Mouse (Mus musculus): ENCODE measurements at regions not wholly inside any gene's neighbourhood (a gene's known extent, or its start where the extent isn't known, plus 50 kb on each side); places are given as distances from the start of the nearest gene placed in this dataset.

GRCm38 (mm10) chr2:46218336-46218957 is 1101.3 kb upstream of the Zeb2 start:
- Histone ChIP-seq H3K4me1 (no peaks in the 10 kb centered on the region), H3K4me3 (no peak overlapping the region), H3K9me3 (no peaks in the 10 kb centered on the region), H3K36me3 (no peaks in the 10 kb centered on the region), H3K4me2 (replicated peaks) (no peak overlapping the region), H3K27ac (no peak overlapping the region), H3K9ac (no peak overlapping the region), H3K27me3 (no peaks in the 10 kb centered on the region)
- WGBS, result 90% methylated on average over 7 of the region's 7 CpGs
- ATAC-seq (ENCODE audit: low FRiP score, low read depth), result no peak

DNA sequence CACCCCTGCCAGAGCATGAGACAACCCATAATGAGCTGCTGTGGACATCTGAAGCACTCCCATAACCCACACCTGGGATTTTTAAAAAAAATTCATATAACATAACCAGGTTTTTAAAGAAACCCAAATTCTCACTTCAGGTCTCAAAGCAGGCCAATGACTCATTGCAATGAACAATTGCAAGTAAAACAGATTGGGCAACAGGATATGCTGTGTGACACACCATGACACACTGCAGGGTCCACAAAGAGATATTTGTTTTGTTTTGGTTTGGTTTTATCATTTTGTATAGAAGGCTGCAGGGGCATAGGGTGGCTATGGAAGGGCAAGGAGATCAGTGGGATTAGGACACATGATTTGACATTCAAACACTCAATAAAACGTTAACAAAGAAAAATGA is 1082.1 kb upstream of the Zeb2 start:
- Histone ChIP-seq H3K36me3 (no peaks in the 10 kb centered on the region), H3K9me3 (no peaks in the 10 kb centered on the region), H3K4me2 (replicated peaks) (no peak overlapping the region), H3K27ac (no peak overlapping the region), H3K9ac (no peak overlapping the region), H3K27me3 (no peaks in the 10 kb centered on the region), H3K4me3 (no peak overlapping the region), H3K4me1 (no peaks in the 10 kb centered on the region)
- 66% methylated on average over 1 of the region's 1 CpGs for WGBS
- ATAC-seq (ENCODE audit: low FRiP score, low read depth), result no peak

GRCm38 (mm10) chr2:46187265-46187888 is 1070.2 kb upstream of the Zeb2 start:
- Histone ChIP-seq H3K27me3 (no peaks in the 10 kb centered on the region), H3K36me3 (no peaks in the 10 kb centered on the region), H3K4me3 (no peak overlapping the region), H3K9ac (no peak overlapping the region), H3K4me1 (peaks cover 17% of the 10 kb centered on the region), H3K9me3 (no peaks in the 10 kb centered on the region), H3K27ac (no peak overlapping the region), H3K4me2 (replicated peaks) (no peak overlapping the region)
- ATAC-seq (ENCODE audit: low FRiP score, low read depth), result peak; percentile 78

- Histone ChIP-seq H3K9me3 (no peaks in the 10 kb centered on the region), H3K27me3 (no peaks in the 10 kb centered on the region), H3K4me3 (no peak overlapping the region), H3K4me2 (replicated peaks) (no peak overlapping the region), H3K36me3 (no peaks in the 10 kb centered on the region), H3K9ac (no peak overlapping the region), H3K4me1 (peaks cover 17% of the 10 kb centered on the region), H3K27ac (no peak overlapping the region)
- 15% methylated on average over 2 of the region's 2 CpGs for WGBS
- ATAC-seq (ENCODE audit: low FRiP score, low read depth), result 0 out of 2 replicates have a peak, but pooled peaks have one; percentile 28
These were observed 1066.0 kb upstream of the Zeb2 start for GRCm38 (mm10) chr2:46183241-46183640.

DNA sequence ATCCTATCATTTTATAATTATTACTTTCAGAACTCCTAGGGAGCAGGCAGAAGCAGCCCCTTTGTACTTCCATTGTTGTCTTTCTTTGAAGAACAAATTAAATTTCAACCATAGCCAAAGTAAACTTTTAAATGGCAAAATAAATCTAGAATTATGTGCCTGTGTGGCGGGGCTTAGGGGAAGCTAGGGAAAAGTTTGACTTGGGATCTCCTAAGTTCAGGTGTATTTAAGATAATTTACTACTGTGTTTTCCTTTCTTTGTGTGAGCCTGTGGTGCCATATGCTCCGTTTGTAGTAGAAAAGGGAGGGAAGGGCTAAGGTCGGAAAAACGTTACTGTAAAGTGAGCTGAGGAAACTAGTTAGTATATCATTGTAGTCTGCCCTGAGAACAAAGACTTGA is 1062.5 kb upstream of the Zeb2 start:
- H3K36me3 ChIP-seq, result no peaks in the 10 kb centered on the region
- H3K27ac ChIP-seq, result no peak overlapping the region
- 25% methylated on average over 4 of the region's 4 CpGs for WGBS
- H3K4me1 ChIP-seq, result peaks cover 9% of the 10 kb centered on the region; the same call in 1 of the 2 replicates
- no peak overlapping the region for H3K4me3 ChIP-seq
- H3K9me3 ChIP-seq, result no peaks in the 10 kb centered on the region
- no peak overlapping the region for H3K4me2 ChIP-seq (replicated peaks)
- H3K9ac ChIP-seq, result no peak overlapping the region
- H3K27me3 ChIP-seq, result no peaks in the 10 kb centered on the region
- no peak for ATAC-seq (ENCODE audit: low FRiP score, low read depth)

- Histone ChIP-seq H3K9me3 (no peaks in the 10 kb centered on the region), H3K36me3 (no peaks in the 10 kb centered on the region), H3K27me3 (no peaks in the 10 kb centered on the region), H3K27ac (no peak overlapping the region), H3K4me1 (no peaks in the 10 kb centered on the region), H3K4me2 (replicated peaks) (no peak overlapping the region), H3K9ac (no peak overlapping the region), H3K4me3 (no peak overlapping the region)
- no peak for ATAC-seq (ENCODE audit: low FRiP score, low read depth)
- 52% methylated on average over 1 of the region's 1 CpGs for WGBS
These were observed 1051.3 kb upstream of the Zeb2 start for GRCm38 (mm10) chr2:46168488-46168887.

DNA sequence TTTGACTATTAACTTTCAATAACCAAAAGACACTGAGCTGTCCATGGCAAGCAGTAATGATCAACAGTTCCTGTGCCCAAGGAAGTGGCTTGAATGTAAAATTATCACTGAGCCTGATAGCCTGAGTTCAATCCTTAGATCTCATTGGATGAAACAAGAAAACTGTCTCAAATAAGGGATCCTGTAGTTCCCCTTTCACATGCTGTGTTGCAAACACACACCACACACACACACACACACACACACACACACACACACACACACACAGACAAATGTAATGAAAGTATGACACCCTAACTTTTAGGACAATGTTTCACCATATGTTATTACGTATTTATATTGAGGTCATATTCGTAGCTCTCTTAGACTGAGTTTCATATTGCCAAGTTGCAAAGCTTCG is 1032.7 kb upstream of the Zeb2 start:
- no peak for ATAC-seq (ENCODE audit: low FRiP score, low read depth)
- no peaks in the 10 kb centered on the region for H3K27me3 ChIP-seq
- H3K27ac ChIP-seq, result no peak overlapping the region
- no peaks in the 10 kb centered on the region for H3K4me1 ChIP-seq
- no peak overlapping the region for H3K4me2 ChIP-seq (replicated peaks)
- no peak overlapping the region for H3K4me3 ChIP-seq
- no peaks in the 10 kb centered on the region for H3K9me3 ChIP-seq
- H3K36me3 ChIP-seq, result no peaks in the 10 kb centered on the region
- H3K9ac ChIP-seq, result no peak overlapping the region
- 91% methylated on average over 3 of the region's 3 CpGs for WGBS

GRCm38 (mm10) chr2:46119871-46120270 is 1002.7 kb upstream of the Zeb2 start:
- H3K4me2 ChIP-seq (replicated peaks), result no peak overlapping the region
- no peak overlapping the region for H3K4me3 ChIP-seq
- H3K9me3 ChIP-seq, result no peaks in the 10 kb centered on the region
- H3K9ac ChIP-seq, result no peak overlapping the region
- no peak overlapping the region for H3K27ac ChIP-seq
- no peak for ATAC-seq (ENCODE audit: low FRiP score, low read depth)
- H3K27me3 ChIP-seq, result no peaks in the 10 kb centered on the region
- H3K36me3 ChIP-seq, result no peaks in the 10 kb centered on the region
- H3K4me1 ChIP-seq, result no peaks in the 10 kb centered on the region
- WGBS, result 67% methylated on average over 3 of the region's 3 CpGs

DNA sequence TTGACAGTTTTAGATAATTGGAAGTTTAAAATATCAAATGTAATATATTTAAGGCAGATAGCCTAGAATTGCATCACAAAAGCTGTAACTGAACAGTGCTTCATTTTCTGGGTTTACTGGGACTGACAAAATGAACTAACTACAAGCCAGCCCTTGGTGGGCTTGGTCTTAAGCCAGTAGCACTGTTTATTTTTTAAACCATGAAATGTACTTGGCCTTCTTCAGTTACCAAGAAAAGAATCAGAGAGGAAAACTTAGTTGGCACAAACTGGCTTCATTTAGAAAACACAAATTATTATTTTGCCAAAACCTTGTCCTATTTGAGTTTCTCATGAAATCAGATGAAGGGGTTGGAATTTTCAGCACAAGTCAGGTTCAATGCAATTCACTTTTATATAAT is 989.8 kb upstream of the Zeb2 start:
- no peaks in the 10 kb centered on the region for H3K9me3 ChIP-seq
- H3K9ac ChIP-seq, result no peak overlapping the region
- ATAC-seq (ENCODE audit: low FRiP score, low read depth), result no peak
- no peak overlapping the region for H3K4me3 ChIP-seq
- H3K4me1 ChIP-seq, result no peaks in the 10 kb centered on the region
- no peaks in the 10 kb centered on the region for H3K36me3 ChIP-seq
- no peak overlapping the region for H3K4me2 ChIP-seq (replicated peaks)
- H3K27ac ChIP-seq, result no peak overlapping the region
- H3K27me3 ChIP-seq, result no peaks in the 10 kb centered on the region

DNA sequence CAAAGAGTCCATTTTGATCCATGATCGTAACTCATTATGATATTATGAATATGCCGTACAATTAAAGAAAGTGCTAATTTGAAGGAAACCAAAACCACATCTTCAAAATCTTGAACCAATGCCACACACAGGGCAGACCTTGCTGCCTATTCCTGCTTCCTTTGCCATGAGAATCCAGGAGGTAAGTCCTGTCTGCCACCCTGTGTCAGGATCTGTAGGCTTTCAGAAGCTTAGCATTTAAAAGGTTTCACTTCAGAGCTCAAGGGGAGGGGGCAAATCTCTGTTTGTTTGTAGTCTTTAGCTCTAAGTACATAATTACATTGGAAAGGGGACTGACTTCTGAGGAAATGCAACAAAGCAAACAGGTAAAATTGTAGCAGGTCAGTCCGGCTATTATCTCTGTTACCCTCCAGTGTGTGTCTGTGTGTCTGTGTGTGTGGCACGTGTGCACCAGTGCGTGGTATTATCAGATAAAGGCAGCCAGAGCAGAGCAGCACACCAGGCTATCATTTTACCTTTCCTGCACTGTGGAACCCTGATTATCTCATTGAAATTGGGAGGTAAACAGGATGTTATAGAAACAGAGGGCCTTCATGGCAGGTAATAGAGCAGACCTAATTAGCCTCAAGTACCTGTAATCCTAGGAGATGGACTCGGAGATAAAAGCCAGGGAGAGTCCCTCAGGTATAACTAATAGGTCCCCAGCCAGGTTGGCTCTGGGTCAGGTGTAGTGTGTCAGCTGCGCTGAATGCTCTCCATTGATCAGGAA is 948.0 kb upstream of the Zeb2 start:
- Histone ChIP-seq H3K9me3 (no peaks in the 10 kb centered on the region), H3K4me3 (no peak overlapping the region), H3K4me1 (no peaks in the 10 kb centered on the region), H3K4me2 (replicated peaks) (no peak overlapping the region), H3K36me3 (no peaks in the 10 kb centered on the region), H3K27me3 (no peaks in the 10 kb centered on the region), H3K9ac (no peak overlapping the region), H3K27ac (no peak overlapping the region)
- ATAC-seq (ENCODE audit: low FRiP score, low read depth), result no peak
- WGBS, result 62% methylated on average over 7 of the region's 7 CpGs

DNA sequence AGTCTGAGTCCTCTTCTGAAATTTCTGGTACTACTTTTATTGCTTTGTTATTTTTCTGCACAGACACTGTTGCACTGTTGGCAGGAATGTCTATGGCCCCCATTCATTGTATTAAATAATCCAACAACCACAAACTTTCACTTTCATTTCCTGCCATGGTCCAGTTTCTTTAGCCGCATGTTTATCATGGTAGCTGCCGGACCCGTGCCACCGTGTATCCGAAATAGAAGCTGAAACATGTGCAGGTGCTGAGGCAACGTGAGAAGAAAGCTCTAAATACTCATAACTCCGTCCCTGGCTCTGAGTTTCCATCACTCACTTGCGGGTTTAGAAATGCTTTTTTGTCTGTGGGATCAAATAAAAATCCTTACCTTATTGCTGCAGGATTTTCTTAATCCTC is 938.5 kb upstream of the Zeb2 start:
- H3K4me2 ChIP-seq (replicated peaks), result no peak overlapping the region; the same call in 1 of the 2 replicates
- no peak for ATAC-seq (ENCODE audit: low FRiP score, low read depth)
- WGBS, result 45% methylated on average over 8 of the region's 8 CpGs

GRCm38 (mm10) chr2:46054902-46055301 is 937.7 kb upstream of the Zeb2 start:
- Histone ChIP-seq H3K4me2 (replicated peaks) (0 out of 2 replicates have a peak overlapping the region, but pooled peaks have one; percentile 1), H3K9ac (no peak overlapping the region), H3K27me3 (no peaks in the 10 kb centered on the region), H3K4me3 (no peak overlapping the region), H3K9me3 (no peaks in the 10 kb centered on the region), H3K36me3 (no peaks in the 10 kb centered on the region), H3K4me1 (0 out of 2 replicates have a peak, but pooled peaks cover 8% of the 10 kb centered on the region), H3K27ac (no peak overlapping the region)
- WGBS, result 35% methylated on average over 7 of the region's 7 CpGs
- ATAC-seq (ENCODE audit: low FRiP score, low read depth), result no peak

More for the DNA sequence above, 938.5 kb upstream of the Zeb2 start:
- Histone ChIP-seq H3K9ac (no peak overlapping the region), H3K4me3 (no peak overlapping the region), H3K27me3 (no peaks in the 10 kb centered on the region), H3K9me3 (no peaks in the 10 kb centered on the region), H3K36me3 (no peaks in the 10 kb centered on the region), H3K27ac (no peak overlapping the region), H3K4me1 (0 out of 2 replicates have a peak, but pooled peaks cover 8% of the 10 kb centered on the region)
